ENCODE assay signal across 25 mouse cellular contexts in the genomic region with DNA sequence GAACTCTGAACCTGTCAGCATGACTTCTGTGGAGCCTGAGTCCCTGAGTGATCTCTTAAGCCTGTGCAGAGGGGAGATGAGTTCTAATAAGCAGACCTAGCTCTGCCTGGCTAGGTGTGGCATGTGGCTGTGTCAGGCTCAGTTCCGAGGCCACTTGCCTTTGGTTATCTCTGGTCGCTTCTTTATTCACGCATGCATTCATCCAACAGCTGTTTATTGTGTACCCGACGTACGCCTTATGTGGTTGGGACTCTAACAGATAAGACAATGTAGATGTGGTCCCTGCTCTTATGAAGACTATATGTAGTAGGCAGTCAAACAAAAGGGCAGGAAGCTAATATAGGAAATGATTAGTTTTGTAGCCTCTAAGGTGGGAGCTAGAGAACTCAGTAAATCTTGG. TPM values are rescaled to one million over a fixed set of nuclear protein-coding genes. Genes with fewer than 3 reads are reported as not detected.
DNase-seq lines count a peak whose midpoint lies in the region; ATAC-seq and TF ChIP-seq lines count a peak whose summit lies in the region.
"Had no signal": no experiment of that assay in that cellular context is flagged by ENCODE, and none has a peak within 500 bp of the region (broad histone marks: within the 10 kb centered on the region; RNA-seq: fewer than 3 reads in every experiment).

No protein-coding gene starts in this region.

- H3K4me1 ChIP-seq in liver, embryonic 13.5 days (replicated peaks), result peaks cover 23% of the 10 kb centered on the region
- peaks cover 24% of the 10 kb centered on the region for H3K4me1 ChIP-seq in liver, embryonic 12.5 days
- H3K4me1 ChIP-seq in MEL (ENCODE audit: control insufficient read depth in 1 of 2, insufficient read depth in 2 of 2, low read length in 2 of 2), result peaks cover 9 to 38% of the 10 kb centered on the region in 2 experiments
- peaks cover under 1% of the 10 kb centered on the region for H3K4me1 ChIP-seq in liver, postnatal 0 days (ENCODE audit: insufficient read depth)

- peaks cover 27% of the 10 kb centered on the region for H3K27me3 ChIP-seq in liver, embryonic 13.5 days
- H3K27me3 ChIP-seq in liver, embryonic 12.5 days (replicated peaks), result peaks cover 35% of the 10 kb centered on the region
- H3K27me3 ChIP-seq in MEL (ENCODE audit: control insufficient read depth in 1 of 2, insufficient read depth in 2 of 2, low read length in 2 of 2), result no peaks in the 10 kb centered on the region
- peaks cover 15% of the 10 kb centered on the region for H3K27me3 ChIP-seq in liver, postnatal 0 days (ENCODE audit: insufficient read depth, low read length)
- H3K27me3 ChIP-seq: embryonic facial prominence, embryonic 13.5 days; embryonic facial prominence, embryonic 15.5 days had no signal

- peak; percentile 83 to 86 for TF ChIP-seq EP300 in MEL (IDR thresholded peaks at IDR 0.05; ENCODE audit: low read depth in 1 of 2, low read length in 2 of 2)
- no peak for TF ChIP-seq EP300 in liver, postnatal 0 days (IDR thresholded peaks at IDR 0.05; ENCODE audit: low read depth)

- no peaks in the 10 kb centered on the region for H3K9me3 ChIP-seq in liver, embryonic 13.5 days (replicated peaks)
- H3K9me3 ChIP-seq in liver, embryonic 12.5 days (replicated peaks), result no peaks in the 10 kb centered on the region
- H3K9me3 ChIP-seq in MEL (replicated peaks; ENCODE audit: insufficient read depth, low read length), result no peaks in the 10 kb centered on the region
- no peaks in the 10 kb centered on the region for H3K9me3 ChIP-seq in liver, postnatal 0 days (ENCODE audit: low read length)
- H3K9me3 ChIP-seq: embryonic facial prominence, embryonic 13.5 days; embryonic facial prominence, embryonic 15.5 days; forebrain, embryonic 10.5 days; forebrain, embryonic 12.5 days had no signal

- TF ChIP-seq CTCF in MEL (IDR thresholded peaks at IDR 0.05 in 2 of 3, conservative IDR thresholded peaks at IDR 0.05 in 1 of 3; ENCODE audit: control insufficient read depth in 1 of 3, insufficient read depth in 1 of 3, low read depth in 2 of 3, low read length in 3 of 3, poor library complexity in 1 of 3, severe bottlenecking in 1 of 3), result no peak
- TF ChIP-seq CTCF in liver, postnatal 0 days (IDR thresholded peaks at IDR 0.05; ENCODE audit: low read depth), result no peak

- peaks cover 4% of the 10 kb centered on the region; the same call in 1 of the 2 replicates for H3K79me2 ChIP-seq in MEL (ENCODE audit: control insufficient read depth, insufficient read depth, low read length, poor library complexity)

- no peak for TF ChIP-seq RAD21 in MEL (IDR thresholded peaks at IDR 0.05; ENCODE audit: low read depth, low read length)

- H3K36me3 ChIP-seq in liver, embryonic 13.5 days, result no peaks in the 10 kb centered on the region
- no peaks in the 10 kb centered on the region for H3K36me3 ChIP-seq in liver, embryonic 12.5 days
- peaks cover 0 to 29% of the 10 kb centered on the region in 2 experiments; a peak in 2 of 4 replicates for H3K36me3 ChIP-seq in MEL (ENCODE audit: control insufficient read depth in 1 of 2, insufficient read depth in 2 of 2, low read length in 2 of 2)
- H3K36me3 ChIP-seq in liver, postnatal 0 days (replicated peaks; ENCODE audit: insufficient read depth, low read length), result no peaks in the 10 kb centered on the region
- H3K36me3 ChIP-seq: embryonic facial prominence, embryonic 13.5 days; embryonic facial prominence, embryonic 15.5 days; forebrain, embryonic 12.5 days had no signal

- H3K4me3 ChIP-seq in liver, embryonic 13.5 days (replicated peaks), result no peak overlapping the region
- H3K4me3 ChIP-seq in liver, embryonic 12.5 days, result no peak overlapping the region
- H3K4me3 ChIP-seq in MEL (ENCODE audit: control insufficient read depth in 1 of 2, insufficient read depth in 1 of 2, low read depth in 2 of 2, low read length in 2 of 2), result no peak overlapping the region; a peak in 1 of 4 replicates
- no peak overlapping the region for H3K4me3 ChIP-seq in liver, postnatal 0 days (ENCODE audit: low read depth, low read length)
- H3K4me3 ChIP-seq: embryonic facial prominence, embryonic 13.5 days; embryonic facial prominence, embryonic 15.5 days; erythroblast, embryonic 14.5 days; forebrain, embryonic 10.5 days; forebrain, embryonic 12.5 days had no signal

- TF ChIP-seq POLR2A in MEL (IDR thresholded peaks at IDR 0.05; ENCODE audit: control insufficient read depth in 1 of 2, insufficient read depth in 1 of 2, low read depth in 1 of 2, low read length in 2 of 2, poor library complexity in 1 of 2), result no peak

- ATAC-seq in liver, embryonic 13.5 days (ENCODE audit: low read depth), result peak; percentile 39; the same call in 1 of the 2 replicates
- no peak for ATAC-seq in liver, embryonic 12.5 days
- ATAC-seq in liver, postnatal 0 days, result peak; percentile 19; the same call in 1 of the 2 replicates
- peak; percentile 66 for ATAC-seq in megakaryocyte-erythroid progenitor cell, adult 5-6 weeks (replicated peaks; ENCODE audit: low FRiP score, low TSS enrichment, poor library complexity, severe bottlenecking)
- ATAC-seq: forebrain, embryonic 14.5 days; forebrain, embryonic 16.5 days had no signal

- no peak overlapping the region for H3K4me2 ChIP-seq in liver, embryonic 13.5 days
- no peak overlapping the region for H3K4me2 ChIP-seq in liver, embryonic 12.5 days
- H3K4me2 ChIP-seq in liver, postnatal 0 days (ENCODE audit: low read depth, low read length), result no peak overlapping the region
- H3K4me2 ChIP-seq: embryonic facial prominence, embryonic 13.5 days; embryonic facial prominence, embryonic 15.5 days; forebrain, embryonic 12.5 days had no signal

- 17% methylated on average over 6 of the region's 6 CpGs for WGBS in liver, embryonic 13.5 days (ENCODE audit: insufficient replicate concordance)
- WGBS in liver, embryonic 12.5 days (ENCODE audit: insufficient replicate concordance), result 34% methylated on average over 6 of the region's 6 CpGs
- WGBS in liver, postnatal 0 days (ENCODE audit: insufficient replicate concordance), result 43% methylated on average over 6 of the region's 6 CpGs

- no peak overlapping the region for H3K27ac ChIP-seq in liver, embryonic 13.5 days
- no peak overlapping the region for H3K27ac ChIP-seq in liver, embryonic 12.5 days
- H3K27ac ChIP-seq in MEL (ENCODE audit: control insufficient read depth, low read depth, low read length), result peak overlapping the region; percentile 60
- H3K27ac ChIP-seq in liver, postnatal 0 days (ENCODE audit: low read depth), result no peak overlapping the region
- H3K27ac ChIP-seq: embryonic facial prominence, embryonic 13.5 days; embryonic facial prominence, embryonic 15.5 days; forebrain, embryonic 10.5 days; forebrain, embryonic 12.5 days had no signal

- H3K9ac ChIP-seq in liver, embryonic 13.5 days, result no peak overlapping the region
- H3K9ac ChIP-seq in liver, embryonic 12.5 days, result no peak overlapping the region
- H3K9ac ChIP-seq in MEL (ENCODE audit: control insufficient read depth, low read depth, low read length, poor library complexity, severe bottlenecking), result peak overlapping the region; percentile 24; the same call in 1 of the 2 replicates
- no peak overlapping the region for H3K9ac ChIP-seq in liver, postnatal 0 days (replicated peaks)
- H3K9ac ChIP-seq: embryonic facial prominence, embryonic 13.5 days; embryonic facial prominence, embryonic 15.5 days; forebrain, embryonic 12.5 days had no signal

- no peak for DNase-seq in liver, embryonic 13.5 days
- peak; percentile 89 for DNase-seq in MEL (ENCODE audit: low read depth, low spot score)
- DNase-seq in liver, postnatal 0 days, result no peak
- DNase-seq in frontal cortex, adult 2 months (ENCODE audit: extremely low spot score in 1 of 2, low spot score in 1 of 2), result no peak
- no peak for DNase-seq in kidney, postnatal 4 days
- DNase-seq in layer of hippocampus, adult 11-12 months (ENCODE audit: low spot score), result no peak
- DNase-seq: adrenal gland, adult 2 months; adrenal gland, postnatal 10 days; adrenal gland, postnatal 25 days; cerebellum, adult 11 months; cerebellum, adult 18-20 months; cerebellum, adult 8-10 months; cerebellum, adult 9-11 months; cerebellum, postnatal 14 days; cerebellum, postnatal 36 days; embryo, embryonic 11 days had no signal

TF ChIP-seq in MEL, 35 proteins besides CTCF, POLR2A, EP300 and RAD21 (continues in another document):
- TF ChIP-seq MAFK (IDR thresholded peaks at IDR 0.05; ENCODE audit: borderline replicate concordance, low read depth, low read length) (peak; percentile 52; the same call in 1 of the 2 replicates), POLR2AphosphoS2 (IDR thresholded peaks at IDR 0.05; ENCODE audit: low read length) (no peak), HCFC1 (IDR thresholded peaks at IDR 0.05; ENCODE audit: low read depth, low read length) (peak; percentile 58), TCF12 (IDR thresholded peaks at IDR 0.05; ENCODE audit: low read depth, low read length) (peak; percentile 75), MEF2A (IDR thresholded peaks at IDR 0.05; ENCODE audit: extremely low read depth, insufficient replicate concordance, low read depth, low read length, poor library complexity, severe bottlenecking) (no peak), SIN3A (IDR thresholded peaks at IDR 0.05; ENCODE audit: low read length) (peak; percentile 97), POLR2AphosphoS5 (IDR thresholded peaks at IDR 0.05; ENCODE audit: borderline replicate concordance, low read depth, low read length) (no peak)

RNA-seq across cellular contexts. Expression of a gene that starts 5.0 kb away (rescaled TPM):
- polyA plus RNA-seq in liver, embryonic 13.5 days (2015; fragmentation: Nextera tagmentation; extraction: Ambion mirVana), result 1.6 and 1.8 TPM in 2 replicates
- polyA plus RNA-seq in liver, embryonic 12.5 days (2016; fragmentation: Nextera tagmentation; extraction: Ambion mirVana), result 3.2 and 3.3 TPM in 2 replicates
- 4.0 and 4.9 TPM in 2 replicates for total RNA-seq in MEL (2012; rRNA removed)
- polyA plus RNA-seq in MEL (2012; ENCODE audit: insufficient read depth in 1 of 2, insufficient read length in 2 of 2, low read depth in 1 of 2, low replicate concordance in 2 of 2, missing spikeins in 1 of 2), result 1 to 10 TPM in 1 of 2 experiments, not detected in 1; 8.0 TPM
- 0.65 and 0.81 TPM in 2 replicates for polyA plus RNA-seq in liver, postnatal 0 days (2015; fragmentation: Nextera tagmentation; extraction: Ambion mirVana)
- total RNA-seq in megakaryocyte-erythroid progenitor cell, adult 5-6 weeks (2014; fragmentation: Nextera tagmentation), result 0.87 and 1.0 TPM in 2 replicates
- total RNA-seq in megakaryocyte-erythroid progenitor cell, adult 5-6 weeks (2017), result 2.3 and 2.9 TPM in 2 replicates
- 12.5 and 13.0 TPM in 2 replicates for polyA plus RNA-seq in frontal cortex, adult 2 months (2012; rRNA removed)
- polyA plus RNA-seq: erythroblast, embryonic 14.5 days had no signal

RNA-seq across cellular contexts. Expression of a gene that starts 47.6 kb away (rescaled TPM):
- polyA plus RNA-seq in liver, embryonic 13.5 days (2015; fragmentation: Nextera tagmentation; extraction: Ambion mirVana), result 21.6 and 28.3 TPM in 2 replicates
- polyA plus RNA-seq in liver, embryonic 12.5 days (2016; fragmentation: Nextera tagmentation; extraction: Ambion mirVana), result 34.6 and 38.2 TPM in 2 replicates
- total RNA-seq in MEL (2012; rRNA removed), result 42.6 and 52.8 TPM in 2 replicates
- polyA plus RNA-seq in MEL (2012; ENCODE audit: insufficient read depth in 1 of 2, insufficient read length in 2 of 2, low read depth in 1 of 2, low replicate concordance in 2 of 2, missing spikeins in 1 of 2), result 10 to 100 TPM in 1 of 2 experiments, not detected in 1; 43.1 TPM
- polyA plus RNA-seq in liver, postnatal 0 days (2015; fragmentation: Nextera tagmentation; extraction: Ambion mirVana), result 20.9 and 22.3 TPM in 2 replicates
- 107 and 112 TPM in 2 replicates for total RNA-seq in megakaryocyte-erythroid progenitor cell, adult 5-6 weeks (2014; fragmentation: Nextera tagmentation)
- total RNA-seq in megakaryocyte-erythroid progenitor cell, adult 5-6 weeks (2017), result 94.5 and 98.9 TPM in 2 replicates
- 127 and 129 TPM in 2 replicates for polyA plus RNA-seq in frontal cortex, adult 2 months (2012; rRNA removed)
